Mouse (Mus musculus) liver, embryonic 15.5 days (tissue): ENCODE results near the gene Olfr1428. TPM values are rescaled to one million over a fixed set of nuclear protein-coding genes. Genes with fewer than 3 reads are reported as not detected.
"Not testable (repeated sequence)": the region's sequence is repeated elsewhere in the genome, so short reads cannot be mapped to it uniquely, and the experiment has no call there.

Experiments
- ATAC-seq: fragments of 200-750 bp; cut with Nextera tagmentation; 2 replicates; pipeline ENCODE4 v1.8.0; 2017; ENCODE audit warnings: moderate number of reproducible peaks, mild to moderate bottlenecking, moderate library complexity; ENCODE audit not compliant: insufficient read depth
- H3K27ac ChIP-seq: fragments of 300-500 bp; sonication (generic); replicated peaks from 2 replicates; pipeline ENCODE4 v1.5.1; 2015; ENCODE audit warnings: mild to moderate bottlenecking, inconsistent platforms
- H3K27me3 ChIP-seq: fragments of 300-500 bp; sonication (generic); 2 replicates; pipeline ENCODE4 v1.6.1; 2015; ENCODE audit warnings: mild to moderate bottlenecking, inconsistent platforms
- H3K36me3 ChIP-seq: fragments of 300-500 bp; sonication (generic); replicated peaks from 2 replicates; pipeline ENCODE4 v1.6.1; 2015; ENCODE audit warnings: moderate library complexity, mild to moderate bottlenecking, inconsistent platforms
- H3K4me1 ChIP-seq: fragments of 300-500 bp; sonication (generic); replicated peaks from 2 replicates; pipeline ENCODE4 v1.6.1; 2015; ENCODE audit warnings: inconsistent platforms
- H3K4me2 ChIP-seq: fragments of 300-500 bp; sonication (generic); 2 replicates; pipeline ENCODE4 v1.6.1; 2015; ENCODE audit warnings: moderate library complexity, mild to moderate bottlenecking, inconsistent platforms
- H3K4me3 ChIP-seq: fragments of 300-500 bp; sonication (generic); replicated peaks from 2 replicates; pipeline ENCODE4 v1.5.1; 2015; ENCODE audit warnings: mild to moderate bottlenecking, inconsistent platforms
- H3K9ac ChIP-seq: fragments of 300-500 bp; sonication (generic); 2 replicates; pipeline ENCODE4 v1.6.1; 2015; ENCODE audit warnings: moderate library complexity, mild to moderate bottlenecking, inconsistent platforms
- H3K9me3 ChIP-seq: fragments of 300-500 bp; sonication (generic); replicated peaks from 2 replicates; pipeline ENCODE4 v1.6.1; 2016; ENCODE audit warnings: inconsistent platforms
- WGBS: fragments of 180-500 bp; shearing (Covaris S2); methylation state at CpG from one replicate; pipeline ENCODE4 v1.1.7; 2015; ENCODE audit warnings: mixed read lengths; ENCODE audit not compliant: insufficient replicate concordance; 5-methylcytosine and 5-hydroxymethylcytosine counted together
- polyA plus RNA-seq: library from polyadenylated mRNA; unstranded; fragments of >200 nt; fragmentation: Nextera tagmentation; extraction: Ambion mirVana; gene quantifications from 2 replicates; pipeline ENCODE4 v1.2.1, GENCODE M21; 2015

Olfr1428 gene
- polyA plus RNA-seq, 1 experiment from 2014 or later: not detected

- H3K9ac ChIP-seq, H3K9me3 ChIP-seq, H3K4me1 ChIP-seq, H3K4me3 ChIP-seq, H3K27ac ChIP-seq, ATAC-seq, H3K27me3 ChIP-seq, H3K36me3 ChIP-seq, H3K4me2 ChIP-seq: not testable (repeated sequence)
- 26% methylated on average over 1 of the region's 1 CpGs for WGBS
Observed at GRCm38 (mm10) chr19:12067806-12068205, 47.9 kb downstream of the Olfr1428 start.

GRCm38 (mm10) chr19:12062582-12062981 lies 53.1 kb downstream of the Olfr1428 start, which contains the start of gene Olfr1424:
Olfr1424 (minus strand) TSS chr19:12062682.
- H3K9ac ChIP-seq, H3K4me1 ChIP-seq: not testable (repeated sequence)
- WGBS: 70% methylated on average over 1 of the region's 1 CpGs

More at GRCm38 (mm10) chr19:12062582-12062981, 53.1 kb downstream of the Olfr1428 start, which contains the start of gene Olfr1424:
- H3K27me3 ChIP-seq, H3K4me2 ChIP-seq, H3K4me3 ChIP-seq, H3K36me3 ChIP-seq, H3K27ac ChIP-seq, ATAC-seq, H3K9me3 ChIP-seq: not testable (repeated sequence)

Other genes with a start within 250 kb of the Olfr1428 start
- not detected in 2 replicates for gene Olfr1419, start 240.8 kb downstream of the Olfr1428 start, polyA plus RNA-seq
- not detected in 2 replicates for gene Olfr1420, start 229.3 kb downstream of the Olfr1428 start, polyA plus RNA-seq
- 6.1 TPM in 2 replicates for gene Patl1, start 203.5 kb downstream of the Olfr1428 start, polyA plus RNA-seq
- gene Osbp, start 150.0 kb downstream of the Olfr1428 start, polyA plus RNA-seq: 1.9 and 2.0 TPM in 2 replicates
- 0.01 TPM in 1 of 2 replicates, not detected in the other for gene Olfr1423, start 74.6 kb downstream of the Olfr1428 start, polyA plus RNA-seq
- not detected in 2 replicates for gene Olfr1424, start 53.2 kb downstream of the Olfr1428 start, polyA plus RNA-seq
- not detected in 2 replicates for gene Olfr1425, start 38.2 kb downstream of the Olfr1428 start, polyA plus RNA-seq
- gene Olfr1426, start 23.9 kb downstream of the Olfr1428 start, polyA plus RNA-seq: not detected in 2 replicates
- not detected in 2 replicates for gene Olfr1427, start 12.6 kb downstream of the Olfr1428 start, polyA plus RNA-seq
- gene Olfr76, start 7.3 kb upstream of the Olfr1428 start, polyA plus RNA-seq: not detected in 2 replicates
- gene Olfr1555-ps1, start 54.2 kb upstream of the Olfr1428 start, polyA plus RNA-seq: not detected in 2 replicates
- gene Olfr1431, start 84.7 kb upstream of the Olfr1428 start, polyA plus RNA-seq: not detected in 2 replicates
- gene Olfr1432, start 116.7 kb upstream of the Olfr1428 start, polyA plus RNA-seq: not detected in 2 replicates
- not detected in 2 replicates for gene Olfr262, start 125.8 kb upstream of the Olfr1428 start, polyA plus RNA-seq
- not detected in 2 replicates for gene Olfr235, start 145.1 kb upstream of the Olfr1428 start, polyA plus RNA-seq
- gene Olfr1434, start 164.0 kb upstream of the Olfr1428 start, polyA plus RNA-seq: not detected in 2 replicates
- gene Olfr1436, start 183.2 kb upstream of the Olfr1428 start, polyA plus RNA-seq: not detected in 2 replicates
- not detected in 2 replicates for gene Olfr1437, start 209.2 kb upstream of the Olfr1428 start, polyA plus RNA-seq
- not detected in 2 replicates for gene Olfr1438-ps1, start 220.0 kb upstream of the Olfr1428 start, polyA plus RNA-seq